Mouse (Mus musculus) embryo, embryonic 11 days (tissue): ENCODE results near the gene Tnfaip6.
"Not testable (repeated sequence)": the region's sequence is repeated elsewhere in the genome, so short reads cannot be mapped to it uniquely, and the experiment has no call there.

Experiments
- DNase-seq: peaks from one replicate; pipeline ENCODE4 v3.0.0-alpha.2; 2015

Gene Tnfaip6

GRCm38 (mm10) chr2:52037882-52038281, at the start of gene Tnfaip6:
TSS of gene Tnfaip6 (plus strand) at chr2:52038009.
- DNase-seq = peak; percentile 91

GRCm38 (mm10) chr2:51989559-51989958, 48.2 kb upstream of the Tnfaip6 start:
- no peak for DNase-seq

- DNase-seq = no peak
These were observed 46.4 kb upstream of the Tnfaip6 start for GRCm38 (mm10) chr2:51991447-51991846.

- DNase-seq = no peak
These were observed 37.8 kb upstream of the Tnfaip6 start for GRCm38 (mm10) chr2:51999996-52000395.

GRCm38 (mm10) chr2:52001521-52001920, 36.3 kb upstream of the Tnfaip6 start:
- no peak for DNase-seq

- not testable (repeated sequence) for DNase-seq
These were observed 35.5 kb upstream of the Tnfaip6 start for GRCm38 (mm10) chr2:52002299-52002698.

- no peak for DNase-seq
These were observed 31.4 kb upstream of the Tnfaip6 start for GRCm38 (mm10) chr2:52006380-52006779.

- DNase-seq = not testable (repeated sequence)
These were observed 26.0 kb upstream of the Tnfaip6 start for GRCm38 (mm10) chr2:52011820-52012219.

- no peak for DNase-seq
These were observed 24.4 kb upstream of the Tnfaip6 start for GRCm38 (mm10) chr2:52013306-52013820.

- DNase-seq = no peak
These were observed 21.4 kb upstream of the Tnfaip6 start for GRCm38 (mm10) chr2:52016361-52016760.

- DNase-seq = no peak
These were observed 10.7 kb upstream of the Tnfaip6 start for GRCm38 (mm10) chr2:52027061-52027460.

- DNase-seq = no peak
These were observed 8.4 kb upstream of the Tnfaip6 start for GRCm38 (mm10) chr2:52029426-52029825.

GRCm38 (mm10) chr2:52031491-52031890, 6.3 kb upstream of the Tnfaip6 start:
- DNase-seq = no peak

GRCm38 (mm10) chr2:52034601-52035000, 3.2 kb upstream of the Tnfaip6 start:
- DNase-seq = no peak

GRCm38 (mm10) chr2:52035144-52035543, 2.7 kb upstream of the Tnfaip6 start:
- DNase-seq = no peak

- peak; percentile 33 for DNase-seq
These were observed 747 bp upstream of the Tnfaip6 start for GRCm38 (mm10) chr2:52036929-52037595.

GRCm38 (mm10) chr2:52038558-52038957, 749 bp downstream of the Tnfaip6 start:
- peak; percentile 14 for DNase-seq

- DNase-seq = peak; percentile 73
These were observed 1.4 kb downstream of the Tnfaip6 start for GRCm38 (mm10) chr2:52039083-52039801.

GRCm38 (mm10) chr2:52042132-52042531, 4.3 kb downstream of the Tnfaip6 start:
- DNase-seq = no peak

- no peak for DNase-seq
These were observed 4.9 kb downstream of the Tnfaip6 start for GRCm38 (mm10) chr2:52042714-52043113.

- no peak for DNase-seq
These were observed 5.7 kb downstream of the Tnfaip6 start for GRCm38 (mm10) chr2:52043485-52043884.

GRCm38 (mm10) chr2:52046032-52046431, 8.2 kb downstream of the Tnfaip6 start:
- DNase-seq = no peak

GRCm38 (mm10) chr2:52050823-52051222, 13.0 kb downstream of the Tnfaip6 start:
- DNase-seq = no peak

GRCm38 (mm10) chr2:52052335-52052734, 14.5 kb downstream of the Tnfaip6 start:
- no peak for DNase-seq
